Mouse (Mus musculus) ovary, adult 18-20 months (tissue): ENCODE results near the gene 1700016C15Rik.

Experiments
- DNase-seq: peaks from one replicate; pipeline ENCODE4 v3.0.0; 2022; ENCODE audit warnings: low spot score, mixed read lengths

1700016C15Rik gene

DNA sequence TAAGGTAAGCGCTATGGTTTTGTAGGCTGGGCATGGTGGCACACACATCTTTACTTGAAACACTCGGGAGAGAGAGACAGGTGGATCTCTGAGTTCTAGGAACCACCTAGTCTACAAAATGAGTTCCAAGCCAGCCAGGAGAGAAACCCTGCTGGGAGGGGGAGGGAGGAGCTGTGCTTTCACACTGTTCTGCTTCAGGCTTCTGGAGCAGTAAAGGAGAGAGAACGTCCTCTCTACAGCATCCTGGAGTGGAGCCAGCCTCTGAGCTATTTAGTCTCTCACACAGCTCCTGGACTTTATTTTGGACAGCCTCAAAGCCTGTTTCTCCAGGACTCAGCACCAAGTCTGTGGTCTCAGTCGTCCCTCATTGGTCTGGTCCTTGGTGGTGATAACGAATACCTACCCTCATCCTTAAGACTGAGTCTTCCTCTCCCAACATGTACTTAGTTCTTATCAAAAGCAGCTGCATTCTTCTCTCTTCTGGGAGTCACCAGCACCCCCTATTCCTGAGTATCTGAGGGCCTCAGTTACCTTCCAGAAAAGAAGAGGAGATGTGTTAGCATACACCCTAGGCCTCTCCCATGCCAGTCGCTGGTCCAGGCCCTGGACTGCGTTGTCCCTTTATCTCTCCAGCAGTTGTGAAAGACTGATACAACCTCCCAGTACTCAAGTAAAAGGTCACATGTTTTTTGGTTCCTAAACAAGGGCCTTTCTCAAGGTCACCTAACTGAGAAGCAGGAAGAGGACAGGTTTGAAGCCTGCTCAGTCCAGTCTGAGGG, 12.4 kb upstream of the 1700016C15Rik start:
- DNase-seq, result no peak

DNA sequence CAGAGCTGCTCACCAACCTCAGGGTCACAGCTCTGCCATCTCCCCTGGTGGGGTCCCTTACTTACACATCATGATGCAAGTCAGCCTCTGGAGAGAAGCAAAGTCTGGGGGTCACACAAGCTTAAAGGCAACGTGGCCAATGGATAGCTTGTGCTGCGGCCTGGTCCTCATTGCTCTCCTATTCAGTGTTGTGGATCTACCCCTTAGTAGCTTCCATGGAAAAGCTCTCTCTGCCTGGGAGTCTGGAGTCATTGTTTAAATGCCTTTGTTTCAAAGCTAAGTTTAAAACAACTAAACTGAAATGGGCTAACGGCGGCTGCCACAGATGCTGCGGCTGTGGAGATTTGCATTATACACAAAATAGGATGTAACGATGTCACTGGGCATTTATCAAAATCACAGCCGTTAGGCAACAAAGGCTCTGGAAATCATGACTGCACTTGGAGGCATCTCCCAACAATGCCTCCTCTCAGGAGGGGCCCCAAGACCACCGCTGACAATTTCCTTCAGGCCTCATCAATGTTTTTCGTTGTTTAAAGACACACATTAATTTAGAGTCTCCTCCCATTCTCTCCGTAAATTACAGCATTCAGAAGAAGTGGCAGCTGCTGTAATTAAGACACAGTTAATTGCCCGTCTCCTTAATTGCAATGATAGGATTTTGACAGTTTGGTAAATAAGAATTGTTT, 11.1 kb upstream of the 1700016C15Rik start:
- DNase-seq, result no peak

DNA sequence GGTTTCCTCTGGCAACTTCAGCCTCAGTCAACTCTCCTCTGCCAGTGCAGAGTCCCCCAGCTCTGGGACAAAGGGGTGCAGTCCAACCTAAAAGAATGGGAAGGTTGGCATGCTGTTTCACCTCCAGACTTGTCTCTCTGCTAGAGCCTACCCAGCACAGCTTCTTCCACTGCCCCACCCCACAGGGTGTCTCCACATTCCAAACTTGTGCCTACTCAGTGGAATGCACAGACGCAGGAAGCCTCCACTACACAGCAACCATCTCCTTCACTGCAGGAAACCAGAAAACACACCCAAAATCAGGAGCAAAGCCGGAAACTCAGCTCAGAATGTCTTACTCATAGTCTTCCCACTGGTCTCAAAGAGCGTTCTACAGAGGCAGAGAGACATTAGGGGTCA, 10.6 kb upstream of the 1700016C15Rik start:
- no peak for DNase-seq

DNA sequence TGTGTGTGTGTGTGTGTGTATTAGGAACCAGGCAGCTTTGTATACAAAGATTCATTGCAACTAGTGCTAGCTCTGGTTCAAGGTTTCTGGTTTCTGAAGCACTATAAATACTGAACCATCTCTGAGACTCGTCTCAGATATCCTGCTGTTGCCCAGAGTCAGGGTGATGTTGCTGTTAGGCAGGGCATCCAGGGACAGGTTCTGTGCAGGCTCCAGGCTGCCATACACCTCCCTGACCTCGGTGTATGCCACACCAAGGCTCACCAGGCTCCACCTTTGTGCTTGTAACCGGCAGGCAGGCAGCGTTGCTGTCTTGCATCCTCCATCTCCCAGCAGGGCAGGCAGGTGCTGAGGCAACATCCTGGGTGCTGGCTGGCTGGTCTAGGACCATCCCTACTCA, 5.8 kb upstream of the 1700016C15Rik start:
- DNase-seq, result no peak

DNA sequence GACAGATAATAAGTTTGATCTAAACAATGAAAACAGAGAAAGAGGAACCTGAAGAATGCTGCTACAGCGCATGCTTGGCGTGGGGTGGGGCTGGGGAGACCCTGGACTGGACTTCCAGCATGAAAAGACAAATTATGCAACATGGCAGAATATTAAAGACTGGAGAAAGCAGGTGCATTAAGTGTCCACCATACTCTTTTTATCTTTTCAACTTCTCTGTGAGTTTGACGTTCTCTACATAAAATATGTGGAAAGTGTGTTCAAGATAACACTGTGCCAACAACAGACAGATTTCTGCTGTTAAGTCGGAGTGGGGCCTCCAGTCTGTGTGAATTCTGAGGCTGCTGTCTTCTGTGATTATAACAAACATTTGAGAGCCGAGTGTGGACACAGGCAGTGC, 2.7 kb upstream of the 1700016C15Rik start:
- no peak for DNase-seq

DNA sequence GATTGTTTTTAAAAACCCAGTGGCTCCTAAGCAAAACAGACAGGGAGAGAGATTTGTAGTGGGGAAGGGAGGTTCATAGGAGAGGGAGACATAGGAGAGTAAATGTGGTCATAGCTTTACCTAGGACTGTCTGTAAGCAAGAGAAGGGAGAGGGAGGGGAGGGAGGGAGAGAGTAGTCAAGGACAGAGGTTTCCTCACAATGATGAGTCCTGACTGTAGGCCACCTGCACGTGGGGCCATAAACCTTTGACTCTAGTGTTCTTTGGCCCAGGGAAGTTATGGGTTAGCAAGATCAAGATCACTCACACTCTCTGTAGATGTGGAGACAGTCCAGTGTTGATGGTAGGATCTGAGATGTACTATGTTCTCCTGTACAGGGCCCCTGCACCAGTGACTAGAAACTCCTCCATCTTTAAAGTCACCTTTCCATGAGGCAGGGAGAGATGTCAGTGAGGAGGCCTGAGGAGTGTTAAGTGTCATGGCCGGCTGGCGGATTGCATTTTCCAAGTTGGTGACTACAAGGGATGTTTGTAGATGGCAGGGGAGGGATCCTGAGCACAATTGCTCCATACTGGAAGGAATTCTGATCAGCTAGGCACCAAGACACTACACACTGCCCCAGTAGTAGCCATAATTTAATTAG, 1.6 kb upstream of the 1700016C15Rik start:
- no peak for DNase-seq

DNA sequence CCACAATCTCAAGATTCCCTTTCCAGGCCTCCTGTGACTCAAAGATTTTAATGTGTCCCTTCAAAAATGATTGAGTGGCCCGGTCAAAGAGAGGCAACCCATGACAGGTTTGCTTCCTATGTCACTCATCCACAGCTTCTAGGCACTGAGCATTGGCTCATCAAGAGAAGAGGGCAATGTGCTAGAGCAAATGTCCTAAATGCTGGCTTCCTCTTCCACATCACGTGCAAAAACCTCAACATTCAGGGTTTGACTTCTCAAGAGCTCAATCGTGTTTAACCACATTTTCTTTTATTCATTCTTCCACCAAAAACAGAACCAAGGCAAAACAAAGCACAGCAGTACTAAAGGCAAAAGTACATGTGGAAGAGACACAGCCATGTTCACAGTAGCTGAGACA, 2.4 kb downstream of the 1700016C15Rik start:
- DNase-seq, result no peak

DNA sequence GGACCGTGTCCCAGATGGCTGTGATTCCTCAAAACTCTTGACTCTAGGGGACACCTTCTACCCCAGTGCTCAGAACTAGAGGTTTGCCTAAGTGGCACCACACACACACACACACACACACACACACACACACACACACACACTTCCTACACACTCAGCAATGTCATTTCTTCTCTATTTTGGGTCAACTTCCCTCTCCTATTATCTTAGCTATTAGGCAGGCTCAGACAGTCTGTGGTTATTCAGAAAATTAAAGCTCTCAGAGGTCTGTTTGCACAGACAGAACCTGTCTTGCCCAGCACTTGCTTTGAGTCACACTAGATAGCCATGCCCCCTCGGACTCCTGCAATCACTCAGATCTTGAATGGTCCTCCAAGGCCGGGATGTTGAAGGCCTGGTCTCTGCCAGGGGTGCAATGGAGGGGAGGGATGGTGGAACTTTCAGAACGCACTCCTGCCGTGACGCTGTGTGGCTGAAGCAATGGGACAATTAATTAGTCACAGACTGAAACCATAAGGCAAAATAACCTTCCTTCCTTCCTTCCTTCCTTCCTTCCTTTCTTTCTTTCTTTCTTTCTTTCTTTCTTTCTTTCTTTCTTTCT, 8.0 kb downstream of the 1700016C15Rik start:
- DNase-seq, result no peak

DNA sequence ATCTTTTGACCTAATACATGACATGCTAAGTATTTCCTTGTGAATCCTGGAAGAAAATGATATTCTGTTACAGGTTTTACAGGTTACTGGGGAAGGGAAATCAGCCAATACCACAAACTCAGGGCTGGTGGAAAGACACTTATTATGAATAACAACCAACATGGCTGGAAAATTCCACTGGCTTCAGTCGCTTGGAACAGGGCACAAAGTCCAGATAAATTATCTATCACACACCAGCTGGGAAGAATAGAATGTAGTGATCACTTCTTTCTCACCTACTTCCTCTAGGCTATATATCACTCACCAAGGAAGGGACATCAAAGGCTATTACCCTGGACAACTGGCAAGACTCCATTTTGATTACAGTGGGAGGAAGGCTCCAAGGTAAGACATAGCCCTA, 11.1 kb downstream of the 1700016C15Rik start:
- no peak for DNase-seq

DNA sequence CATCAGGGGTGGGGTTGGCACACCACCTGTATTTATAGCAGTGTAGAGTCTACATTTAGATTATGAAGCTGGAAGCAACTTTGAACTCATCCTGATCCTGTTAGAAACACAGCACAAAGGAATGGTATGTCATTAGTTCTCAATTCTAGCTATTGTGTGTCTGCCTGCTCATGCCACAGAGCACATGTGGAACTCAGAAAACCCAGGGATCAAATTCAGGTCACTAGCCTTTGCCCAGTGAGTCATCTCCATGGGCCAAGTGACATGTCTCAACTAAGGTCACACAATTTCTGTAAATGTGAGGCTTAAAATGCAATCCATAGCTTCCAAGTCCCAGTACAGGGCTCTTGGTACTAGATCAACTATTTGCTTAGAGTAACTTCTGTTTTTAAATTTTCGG, 12.5 kb downstream of the 1700016C15Rik start:
- no peak for DNase-seq

DNA sequence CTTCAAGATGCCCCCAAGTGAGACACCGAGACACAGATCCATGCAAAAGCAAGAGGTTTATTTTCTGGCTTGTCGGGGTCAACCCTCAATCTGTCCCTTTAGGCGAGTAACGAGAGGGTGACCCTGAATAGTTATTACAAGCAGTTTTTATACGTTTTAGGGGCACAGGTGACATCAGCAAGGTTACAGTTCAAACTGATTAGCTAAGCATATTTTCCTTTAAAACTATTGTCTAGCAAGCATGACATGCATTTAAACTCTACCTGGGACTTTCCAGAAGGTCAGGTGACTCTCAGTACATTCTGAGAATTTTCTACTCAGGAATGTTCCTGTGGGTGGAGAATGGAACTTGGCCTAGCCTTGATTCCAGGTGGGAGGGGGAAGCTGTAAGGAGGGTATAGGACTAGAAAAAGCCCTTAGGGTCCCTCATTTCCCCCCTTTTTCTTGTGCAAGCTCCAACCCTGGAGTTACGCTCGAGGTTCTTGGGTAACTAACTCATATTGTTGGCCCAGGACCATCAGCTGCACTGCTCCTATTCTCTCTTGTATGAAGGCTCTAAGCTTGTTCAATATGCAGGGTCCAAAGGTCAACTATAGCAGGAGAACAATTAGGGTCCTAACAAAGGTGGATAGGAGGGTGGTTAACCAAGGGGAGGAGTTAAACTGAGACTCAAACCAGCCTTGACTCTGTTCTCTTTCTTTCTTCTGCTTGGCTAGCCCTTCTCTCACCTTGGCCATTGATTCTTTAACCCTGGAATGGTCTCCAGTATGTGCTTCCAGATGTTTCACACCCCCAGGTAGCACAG, 15.1 kb downstream of the 1700016C15Rik start:
- DNase-seq, result no peak

DNA sequence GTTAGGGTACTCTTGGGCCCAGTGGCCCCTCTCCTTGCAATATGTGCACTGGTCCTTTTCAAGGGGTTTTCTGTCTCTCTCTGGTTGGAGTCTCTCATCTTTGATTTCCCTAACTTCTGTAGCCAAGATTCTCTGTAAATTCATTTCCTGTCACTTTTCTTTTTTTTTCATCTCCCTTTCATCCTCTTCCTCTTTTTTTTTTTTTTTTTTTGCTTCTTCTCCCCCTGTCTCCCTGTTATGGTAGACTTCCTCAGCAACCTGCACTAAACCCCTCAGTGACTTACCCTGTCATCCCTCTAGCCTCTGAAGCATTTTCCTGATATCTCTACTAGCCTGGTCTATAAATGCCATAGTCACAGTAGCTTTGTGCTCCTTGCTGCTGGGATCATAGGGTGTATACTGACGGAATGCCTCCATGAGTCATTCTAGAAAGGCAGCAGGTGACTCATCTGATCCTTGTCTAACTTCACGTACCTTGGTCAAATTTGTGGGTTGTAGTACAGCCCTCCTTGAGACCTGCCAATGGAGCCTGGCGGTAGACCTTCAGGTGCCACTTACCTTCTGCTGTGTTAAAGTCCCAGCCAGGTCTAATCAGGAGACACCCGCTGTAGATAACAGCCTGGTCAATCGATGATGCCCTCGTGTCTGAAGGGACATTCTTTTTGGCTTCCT, 18.4 kb downstream of the 1700016C15Rik start:
- DNase-seq, result no peak

DNA sequence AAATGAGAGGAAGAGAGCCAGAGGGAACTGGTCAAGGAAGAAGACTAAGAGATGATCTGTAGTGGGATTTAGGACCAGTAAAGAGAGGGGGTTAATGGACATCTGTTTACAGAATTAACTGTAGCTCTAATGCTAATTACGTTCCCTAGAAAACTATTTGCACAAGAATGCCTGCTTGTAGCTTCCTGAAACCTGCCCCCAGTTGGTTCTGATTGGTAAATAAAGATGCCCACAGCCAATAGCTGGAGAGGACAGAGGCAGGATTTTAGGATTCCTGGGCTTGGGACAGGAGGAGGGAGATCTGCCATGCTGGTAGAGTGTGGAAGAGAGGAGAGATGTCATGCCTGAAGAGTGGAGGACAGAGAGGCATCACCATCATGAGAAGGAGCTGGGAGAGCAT, 23.9 kb downstream of the 1700016C15Rik start:
- DNase-seq, result no peak

DNA sequence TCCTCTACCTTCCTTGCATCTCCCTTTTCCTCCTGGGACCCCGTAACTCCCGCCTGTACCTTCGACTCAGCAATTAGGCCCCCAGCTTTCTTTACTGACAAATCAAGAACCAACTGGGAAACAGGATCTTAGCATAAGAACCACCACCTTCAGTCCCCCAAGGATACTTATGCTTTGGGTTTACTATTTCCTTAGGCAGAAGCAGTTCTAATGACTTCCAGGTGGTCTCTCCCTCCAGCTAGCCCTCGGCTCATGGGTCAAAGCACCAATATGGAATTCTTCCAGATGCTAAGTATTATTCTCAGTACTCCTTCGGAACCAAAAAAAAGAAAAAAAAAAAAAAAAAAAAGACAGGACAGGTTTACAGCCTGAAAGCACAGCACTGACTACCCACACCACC, 27.6 kb downstream of the 1700016C15Rik start:
- no peak for DNase-seq

DNA sequence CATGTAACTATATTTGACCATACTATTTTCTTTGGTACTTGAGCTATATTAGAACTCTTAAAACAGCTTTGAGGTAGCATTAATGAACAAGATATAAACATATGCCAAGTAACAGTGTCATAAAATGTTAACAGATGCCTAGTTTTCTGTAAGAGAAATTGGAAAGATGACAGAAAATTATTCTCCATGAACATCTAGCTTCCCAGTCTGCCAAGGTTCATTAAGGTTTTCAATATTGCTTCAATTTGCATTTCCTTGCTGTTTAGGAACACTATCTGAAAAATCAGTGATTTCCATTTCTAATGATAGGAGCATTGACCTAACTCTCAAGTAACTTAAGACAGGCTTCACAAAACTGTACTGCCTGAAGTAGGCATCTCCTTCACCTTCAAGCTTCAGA, 39.3 kb downstream of the 1700016C15Rik start:
- DNase-seq, result no peak

DNA sequence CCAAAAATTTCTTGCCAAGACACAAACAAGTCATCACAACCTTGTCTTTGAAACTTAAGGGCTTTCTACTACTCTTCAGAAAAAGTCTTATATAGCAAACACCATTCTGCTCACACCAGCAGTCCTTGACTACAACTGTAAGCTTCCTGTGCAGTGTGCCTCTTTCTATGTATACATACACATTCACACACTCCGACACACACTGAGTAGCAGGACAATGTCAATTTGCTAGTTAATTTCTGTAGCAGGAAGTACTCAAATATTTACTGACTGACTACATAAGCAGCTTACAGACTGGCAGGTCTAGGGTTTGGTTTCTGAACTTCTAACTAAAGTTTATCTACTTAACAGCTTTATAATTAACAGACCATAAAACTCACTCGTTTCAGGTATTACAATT, 47.8 kb downstream of the 1700016C15Rik start:
- no peak for DNase-seq

DNA sequence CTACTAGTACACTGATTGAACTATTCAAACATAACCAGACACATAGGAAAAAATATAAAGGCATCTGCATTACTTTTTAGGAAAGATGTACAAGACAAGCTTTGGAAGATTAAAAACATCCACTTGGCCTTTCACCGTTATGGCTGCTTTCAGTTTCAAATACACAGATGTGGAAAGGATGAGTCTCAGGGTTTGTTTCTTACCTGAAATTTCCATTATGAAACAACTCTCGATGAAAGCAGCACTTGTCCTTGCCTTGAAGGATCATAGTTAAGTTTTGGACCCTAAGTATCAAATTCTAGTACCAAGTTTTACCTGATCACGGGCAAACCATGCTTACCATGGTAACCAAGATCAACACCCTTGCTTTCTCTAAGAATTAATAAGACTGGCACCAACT, 63.2 kb downstream of the 1700016C15Rik start:
- no peak for DNase-seq

DNA sequence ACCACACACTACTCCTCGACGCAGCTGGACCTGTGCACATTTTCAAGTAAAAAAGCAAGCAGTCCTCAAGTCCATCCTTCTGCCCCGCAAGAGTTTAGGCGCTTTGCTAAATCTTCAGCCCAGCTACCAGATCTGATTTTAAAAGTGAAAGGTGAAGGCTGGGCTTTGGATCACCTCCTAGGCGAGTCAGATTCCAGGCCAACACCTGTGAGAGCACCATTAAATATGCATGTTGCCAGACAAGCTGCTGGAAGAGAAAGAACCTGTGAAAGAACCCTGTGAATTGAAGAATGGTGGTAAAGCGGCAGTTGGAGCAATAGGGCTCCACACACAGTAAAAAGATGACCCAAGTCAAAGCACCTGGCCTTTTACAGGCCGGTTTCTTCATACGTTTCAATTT, 65.3 kb downstream of the 1700016C15Rik start:
- no peak for DNase-seq

DNA sequence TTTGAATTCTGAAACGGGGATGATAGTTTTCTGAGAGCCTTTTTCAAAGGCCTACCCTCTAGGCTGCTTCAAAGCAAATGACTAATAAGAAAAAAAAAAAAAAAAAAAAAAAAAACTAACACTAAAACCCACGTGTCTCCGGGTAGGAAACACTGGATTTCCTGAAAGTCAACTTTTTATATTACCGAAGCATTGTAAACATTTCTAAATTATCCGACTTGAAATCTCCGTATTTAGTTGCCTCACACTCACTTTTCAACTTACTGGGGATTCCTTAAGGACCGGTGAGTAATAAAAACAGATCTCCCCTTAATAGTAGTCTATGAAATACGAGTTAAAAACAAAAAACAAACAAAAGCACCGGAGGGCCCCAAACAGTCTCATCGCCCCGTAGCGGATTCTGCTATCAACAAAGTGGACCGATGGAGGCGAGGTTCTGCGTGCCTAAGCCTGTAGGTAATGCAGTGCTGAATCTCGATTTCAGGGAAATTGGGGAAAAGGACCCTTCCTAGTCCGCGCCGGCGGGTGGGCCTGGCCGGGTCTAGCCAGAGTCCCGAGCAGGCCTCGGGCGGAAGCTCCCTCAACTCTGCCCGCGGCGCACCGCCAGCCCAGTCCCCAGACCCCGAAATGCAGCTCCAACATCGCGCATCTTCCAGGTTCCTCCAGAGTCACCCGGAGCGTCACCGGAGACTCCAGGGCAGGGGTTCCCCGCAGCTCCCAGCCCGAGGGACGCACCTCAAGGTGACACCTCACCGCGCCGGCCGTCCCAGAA, 66.0 kb downstream of the 1700016C15Rik start:
- no peak for DNase-seq

DNA sequence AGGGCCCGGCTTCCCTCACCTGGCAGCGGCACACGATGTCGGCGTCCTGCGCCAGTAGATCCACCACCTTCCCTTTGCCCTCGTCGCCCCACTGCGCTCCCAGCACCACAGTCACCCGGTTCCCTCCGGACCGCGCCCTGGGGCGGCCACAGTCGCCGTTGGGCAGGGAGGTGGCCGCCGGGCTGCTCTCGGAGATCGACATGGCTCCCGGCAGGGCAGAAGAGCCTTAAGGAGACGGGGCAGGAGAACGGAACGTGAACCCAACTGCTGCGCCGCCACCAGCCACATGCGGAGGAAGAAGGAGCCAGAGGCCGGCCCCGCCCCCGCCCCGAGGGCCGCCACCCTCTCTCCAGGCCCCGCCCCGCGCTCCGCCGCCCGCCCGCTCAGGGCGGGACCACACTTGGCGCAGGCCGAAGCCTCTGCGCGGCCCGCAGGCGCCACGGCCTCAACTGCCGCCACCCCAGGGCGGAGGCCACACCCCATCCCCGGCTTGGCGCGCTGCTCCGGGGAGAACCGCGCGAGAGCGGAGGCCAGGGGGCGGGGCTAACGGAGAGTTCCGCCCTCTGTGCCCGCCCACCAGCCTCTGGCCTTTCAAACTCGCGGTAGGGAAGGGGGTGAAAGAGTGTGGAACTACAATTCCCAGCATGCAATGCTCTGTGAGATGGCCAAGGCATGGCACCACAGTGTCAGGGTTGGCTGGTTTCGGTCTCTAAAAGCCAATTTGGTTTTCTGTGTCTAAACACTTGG, 66.8 kb downstream of the 1700016C15Rik start, which contains the start of gene Adss:
Adss (minus strand) TSS at position 319 of the 747 bp plus-strand sequence.
- peak; percentile 99 for DNase-seq
